Mouse (Mus musculus): ENCODE data around the gene Iqcf3. TPM values are rescaled to one million over a fixed set of nuclear protein-coding genes. Genes with fewer than 3 reads are reported as not detected.

The Iqcf3 gene
- not detected in 2 replicates for polyA plus RNA-seq (2015; fragmentation: Nextera tagmentation; extraction: Ambion mirVana)

DNA sequence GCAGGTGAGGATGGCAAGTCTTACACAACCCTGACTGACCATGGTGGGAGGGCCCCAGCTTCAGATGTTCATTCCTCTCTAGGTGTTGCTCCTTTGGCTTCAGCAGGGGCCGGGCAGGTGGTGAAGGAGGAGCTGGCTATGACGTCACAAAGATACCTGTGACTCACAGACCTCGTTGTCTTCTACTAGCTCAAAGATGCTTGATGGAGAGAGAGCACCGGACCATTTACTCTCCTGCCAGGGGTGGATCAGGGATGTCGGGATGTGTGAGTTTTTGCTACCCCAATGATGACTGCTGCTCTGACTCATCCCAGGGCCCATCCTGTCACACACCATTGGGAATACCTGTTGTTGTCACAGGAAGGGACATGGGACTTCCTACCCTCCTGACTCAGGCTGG lies at the start of gene Iqcf3:
Iqcf3 (minus strand) TSS at position 101 of the 400 bp plus-strand sequence.

DNA sequence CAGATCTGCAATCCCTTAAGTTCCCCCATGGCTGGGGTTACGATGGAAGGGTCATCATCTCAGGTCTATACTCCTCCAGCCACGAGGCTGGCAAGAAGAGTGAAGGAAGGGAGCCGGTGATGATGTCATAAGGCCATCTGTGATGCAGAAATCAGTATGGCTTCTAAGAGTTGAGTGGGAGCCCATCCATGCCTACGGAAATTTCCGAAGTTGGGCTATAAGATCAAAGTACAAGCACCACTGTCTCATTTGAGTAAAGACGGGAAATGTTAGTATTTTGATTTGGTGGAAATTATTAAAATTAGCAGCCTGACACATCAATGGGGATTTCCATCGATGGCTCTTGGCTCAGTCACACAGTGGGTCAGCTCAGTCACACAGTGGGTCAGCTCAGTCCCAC lies 9.5 kb upstream of the Iqcf3 start, which contains the start of gene Iqcf4:
Iqcf4 (minus strand) TSS at position 101 of the 400 bp plus-strand sequence.

DNA sequence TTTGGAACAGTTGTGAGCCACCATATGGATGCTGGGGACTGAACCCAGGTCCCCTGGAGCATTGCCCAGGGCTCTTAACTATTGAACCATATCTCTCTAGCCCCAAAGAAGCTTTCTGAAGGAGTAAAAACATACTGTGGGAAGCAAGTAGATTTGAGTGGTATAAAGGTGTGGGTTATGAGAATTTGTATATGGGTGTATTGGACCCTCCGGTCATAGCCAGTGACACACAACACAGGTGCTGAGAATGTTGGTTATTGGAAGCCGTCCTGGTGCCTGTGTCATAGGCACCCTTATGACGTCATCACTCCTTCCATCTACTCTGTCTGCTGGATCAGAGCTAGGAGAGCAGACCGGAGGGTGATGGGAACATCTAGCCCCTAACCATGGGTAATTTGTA lies 47.2 kb downstream of the Iqcf3 start, which contains the start of gene Iqcf5:
Iqcf5 (plus strand) TSS at position 301 of the 400 bp plus-strand sequence.

DNA sequence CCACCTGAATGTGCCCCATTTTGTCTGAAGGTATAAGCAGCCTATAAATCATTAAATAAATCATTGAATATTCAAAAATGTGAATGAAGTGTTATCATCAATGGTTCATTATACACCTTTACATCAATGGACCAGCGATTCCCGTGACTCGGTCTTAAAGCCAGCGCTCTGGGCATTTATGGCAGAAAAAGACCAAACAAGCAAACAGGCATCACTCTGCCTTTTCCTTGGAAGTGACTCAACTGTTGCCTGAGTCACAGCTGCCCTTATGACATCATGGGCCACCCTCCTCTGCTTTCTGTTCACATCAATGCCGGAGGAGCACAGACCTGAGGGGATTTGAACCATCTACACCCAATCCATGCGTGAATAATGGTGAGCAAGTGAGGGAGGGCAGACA lies 61.8 kb downstream of the Iqcf3 start, which contains the start of gene Iqcf1:
Iqcf1 (plus strand) TSS at position 301 of the 400 bp plus-strand sequence.

DNA sequence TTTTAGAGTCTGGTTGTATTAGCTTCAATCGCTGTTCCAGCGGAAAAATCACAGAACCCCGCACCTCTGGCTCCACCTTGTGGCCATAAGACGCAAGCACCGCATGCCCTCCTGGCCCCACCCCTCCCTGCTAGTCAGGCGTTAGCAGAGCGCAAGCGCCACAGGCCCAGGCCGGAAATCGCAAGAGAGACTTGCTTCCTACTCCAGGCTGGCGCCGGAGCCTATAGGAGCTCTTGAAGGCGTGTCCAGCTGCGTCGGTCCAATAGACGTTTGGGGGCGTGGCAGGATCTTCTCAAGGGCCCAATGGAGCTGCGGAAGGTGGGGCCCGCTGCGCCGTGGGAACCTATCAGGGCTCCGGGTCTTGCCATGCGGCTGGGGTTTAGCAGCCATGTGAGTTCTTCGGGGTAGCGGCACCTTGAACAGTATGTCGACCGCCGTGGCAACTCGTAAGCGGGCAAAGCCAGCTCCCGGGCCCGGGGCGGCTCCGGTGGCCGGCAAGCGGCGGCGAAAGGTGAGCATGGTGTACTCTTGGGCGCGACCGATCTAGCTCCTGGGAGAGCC lies 84.4 kb downstream of the Iqcf3 start, which contains the start of gene Parp3:
Parp3 (minus strand) TSS at position 26 of the 561 bp plus-strand sequence.

DNA sequence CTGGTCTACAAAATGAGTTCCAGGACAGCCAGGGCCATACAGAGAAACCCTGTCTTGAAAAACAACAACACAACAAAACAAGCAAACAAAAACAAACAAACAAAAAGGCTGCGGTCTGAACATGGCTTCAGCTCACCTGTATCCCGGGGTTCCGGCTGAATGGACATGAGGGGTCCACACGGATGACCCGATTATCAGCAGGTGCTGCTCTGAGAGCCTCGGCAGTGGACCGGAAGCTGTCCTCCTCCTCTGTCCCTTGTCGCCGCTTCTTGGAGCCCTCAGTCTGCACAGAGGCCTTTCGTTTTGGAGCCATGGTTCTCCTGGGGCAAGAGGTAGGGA lies 85.8 kb downstream of the Iqcf3 start, which contains the start of gene Rrp9:
Rrp9 (plus strand) TSS at position 301 of the 339 bp plus-strand sequence.

DNA sequence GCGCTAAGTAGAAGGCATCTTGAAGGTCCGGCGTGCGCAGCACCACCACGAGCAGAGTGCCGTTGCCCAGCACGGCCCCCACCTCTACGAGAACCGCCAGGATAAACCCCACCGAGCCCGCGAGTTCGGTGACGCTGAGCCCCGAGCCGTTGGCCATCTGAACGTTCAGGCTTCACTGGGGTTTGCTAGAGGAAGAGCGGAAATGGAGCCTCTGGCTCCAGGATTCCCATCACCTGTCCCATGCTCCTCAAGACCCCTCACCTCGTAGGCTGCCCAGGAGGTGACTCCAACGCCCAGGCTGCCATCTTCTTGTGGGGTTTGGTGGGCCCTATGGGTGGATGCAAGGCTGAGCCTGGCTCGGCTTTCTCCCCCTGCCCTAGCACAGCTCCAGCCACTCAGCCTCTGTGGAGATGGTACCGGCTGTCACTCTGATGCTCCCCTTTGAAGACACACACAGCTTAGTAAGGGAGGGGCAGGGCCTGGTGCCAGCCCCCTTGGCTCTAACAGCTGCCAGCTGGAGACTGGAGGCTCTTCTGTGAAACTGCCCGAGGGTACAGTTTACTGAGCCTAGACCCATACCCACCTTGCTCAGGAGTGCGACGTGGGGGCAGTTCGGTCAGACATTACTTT lies 95.7 kb downstream of the Iqcf3 start, which contains the start of gene Gpr62:
Gpr62 (minus strand) TSS at position 368 of the 630 bp plus-strand sequence.

DNA sequence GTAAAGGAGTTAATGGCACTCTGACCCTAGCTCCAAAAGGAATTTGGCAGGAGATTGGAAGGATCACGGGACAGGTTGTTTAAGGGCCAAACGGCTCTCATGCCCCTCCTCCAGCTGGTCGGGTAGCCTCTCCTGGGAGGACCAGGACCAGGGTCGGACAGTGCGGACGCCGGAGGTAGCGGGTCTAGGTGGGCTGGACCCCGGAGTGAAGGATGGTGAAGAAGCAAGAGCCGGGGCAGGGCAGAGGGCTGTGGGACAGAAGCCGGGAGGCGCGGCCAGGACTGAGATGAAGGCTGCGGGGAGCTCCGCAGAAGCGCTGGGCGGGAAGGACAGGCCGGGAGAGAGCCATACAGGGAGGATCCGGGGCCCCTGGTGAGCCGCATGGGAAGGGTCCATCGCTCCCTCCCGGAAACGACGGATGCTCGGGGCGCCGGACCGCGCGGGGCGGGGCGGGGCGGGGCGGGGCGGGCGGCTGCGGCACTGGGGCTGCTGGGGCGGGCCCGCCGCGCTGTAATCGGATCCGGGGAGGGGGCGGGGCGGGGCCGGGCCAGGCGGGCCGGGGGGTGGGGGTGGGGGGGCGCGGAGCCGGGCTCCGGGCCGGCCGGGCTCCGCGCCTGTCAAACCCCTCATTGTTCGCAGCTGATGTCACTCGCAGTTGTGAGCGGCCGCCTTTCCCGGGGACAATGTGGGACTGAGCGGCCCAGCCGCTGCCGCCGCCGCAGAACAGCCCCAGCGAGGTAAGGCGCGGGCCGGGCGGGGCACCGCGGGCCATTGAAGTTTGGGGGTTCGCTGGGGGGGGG lies 108.0 kb downstream of the Iqcf3 start, which contains the start of gene Pcbp4:
Pcbp4 (plus strand) TSS at position 21 of the 800 bp plus-strand sequence.

Other genes with a start within 250 kb of the Iqcf3 start
- gene Dusp7, start 193.0 kb downstream of the Iqcf3 start, polyA plus RNA-seq (2015; fragmentation: Nextera tagmentation; extraction: Ambion mirVana): 9.0 and 11.9 TPM in 2 replicates
- gene Rpl29, start 132.2 kb downstream of the Iqcf3 start, polyA plus RNA-seq (2015; fragmentation: Nextera tagmentation; extraction: Ambion mirVana): 805 and 852 TPM in 2 replicates
- 10.7 and 12.2 TPM in 2 replicates for gene Acy1, start 123.3 kb downstream of the Iqcf3 start, polyA plus RNA-seq (2015; fragmentation: Nextera tagmentation; extraction: Ambion mirVana)
- gene Abhd14b, start 114.2 kb downstream of the Iqcf3 start, polyA plus RNA-seq (2015; fragmentation: Nextera tagmentation; extraction: Ambion mirVana): 2.9 and 4.4 TPM in 2 replicates
- gene Abhd14a, start 114.0 kb downstream of the Iqcf3 start, polyA plus RNA-seq (2015; fragmentation: Nextera tagmentation; extraction: Ambion mirVana): 17.5 and 19.9 TPM in 2 replicates
- gene Pcbp4, start 108.3 kb downstream of the Iqcf3 start, polyA plus RNA-seq (2015; fragmentation: Nextera tagmentation; extraction: Ambion mirVana): 3.9 and 7.1 TPM in 2 replicates
- gene Gpr62, start 95.7 kb downstream of the Iqcf3 start, polyA plus RNA-seq (2015; fragmentation: Nextera tagmentation; extraction: Ambion mirVana): 0.17 TPM in 1 of 2 replicates, not detected in the other
- gene Rrp9, start 85.7 kb downstream of the Iqcf3 start, polyA plus RNA-seq (2015; fragmentation: Nextera tagmentation; extraction: Ambion mirVana): 29.7 and 32.9 TPM in 2 replicates
- 3.2 and 4.3 TPM in 2 replicates for gene Parp3, start 84.7 kb downstream of the Iqcf3 start, polyA plus RNA-seq (2015; fragmentation: Nextera tagmentation; extraction: Ambion mirVana)
- gene Iqcf1, start 61.7 kb downstream of the Iqcf3 start, polyA plus RNA-seq (2015; fragmentation: Nextera tagmentation; extraction: Ambion mirVana): not detected in 2 replicates
- not detected in 2 replicates for gene Iqcf5, start 47.1 kb downstream of the Iqcf3 start, polyA plus RNA-seq (2015; fragmentation: Nextera tagmentation; extraction: Ambion mirVana)
- gene Iqcf4, start 9.4 kb upstream of the Iqcf3 start, polyA plus RNA-seq (2015; fragmentation: Nextera tagmentation; extraction: Ambion mirVana): not detected in 2 replicates
- not detected in 2 replicates for gene Iqcf6, start 65.0 kb upstream of the Iqcf3 start, polyA plus RNA-seq (2015; fragmentation: Nextera tagmentation; extraction: Ambion mirVana)
- not detected in 2 replicates for gene Grm2, start 94.5 kb upstream of the Iqcf3 start, polyA plus RNA-seq (2015; fragmentation: Nextera tagmentation; extraction: Ambion mirVana)
- gene Tex264, start 124.3 kb upstream of the Iqcf3 start, polyA plus RNA-seq (2015; fragmentation: Nextera tagmentation; extraction: Ambion mirVana): 16.8 and 20.6 TPM in 2 replicates
- 2.9 and 3.1 TPM in 2 replicates for gene Rad54l2, start 227.6 kb upstream of the Iqcf3 start, polyA plus RNA-seq (2015; fragmentation: Nextera tagmentation; extraction: Ambion mirVana)

Data from spleen, postnatal 0 days (tissue).